Mouse (Mus musculus) left cerebral cortex, adult 2 months (tissue): ENCODE results near the gene Aldh18a1. TPM values are rescaled to one million over a fixed set of nuclear protein-coding genes. Genes with fewer than 3 reads are reported as not detected.

Experiments used
- DNase-seq, 2 experiments: peaks; one replicate each; pipeline ENCODE4 v3.0.0; 2021 to 2022; ENCODE audit warnings: low spot score in 2 of 2, mixed read lengths in 1 of 2; ENCODE audit errors: extremely low spot score in 1 of 2
- H3K27ac ChIP-seq: fragments of 200-600 bp; 2 replicates; pipeline ENCODE4 v1.8.1; 2022
- H3K4me3 ChIP-seq: fragments of 200-600 bp; 2 replicates; pipeline ENCODE4 v1.8.1; 2022
- CTCF ChIP-seq: fragments of 200-600 bp; IDR thresholded peaks from 2 replicates; pipeline ENCODE4 v1.8.1; 2022; ENCODE audit warnings: antibody characterized with exemption, mild to moderate bottlenecking, moderate library complexity
- intact Hi-C: fragments of 180-260 bp; cut with DNase I; formaldehyde crosslinking; loops from one replicate; pipeline ENCODE4 v1.15.1; 2025
- total RNA-seq, 2 experiments: library from RNA; stranded (reverse); gene quantifications; 2 replicates each; pipeline ENCODE4 v1.2.3; 2021

Gene Aldh18a1
- total RNA-seq, 2 experiments from 2014 or later, result 22.7 to 25.4 TPM

DNA sequence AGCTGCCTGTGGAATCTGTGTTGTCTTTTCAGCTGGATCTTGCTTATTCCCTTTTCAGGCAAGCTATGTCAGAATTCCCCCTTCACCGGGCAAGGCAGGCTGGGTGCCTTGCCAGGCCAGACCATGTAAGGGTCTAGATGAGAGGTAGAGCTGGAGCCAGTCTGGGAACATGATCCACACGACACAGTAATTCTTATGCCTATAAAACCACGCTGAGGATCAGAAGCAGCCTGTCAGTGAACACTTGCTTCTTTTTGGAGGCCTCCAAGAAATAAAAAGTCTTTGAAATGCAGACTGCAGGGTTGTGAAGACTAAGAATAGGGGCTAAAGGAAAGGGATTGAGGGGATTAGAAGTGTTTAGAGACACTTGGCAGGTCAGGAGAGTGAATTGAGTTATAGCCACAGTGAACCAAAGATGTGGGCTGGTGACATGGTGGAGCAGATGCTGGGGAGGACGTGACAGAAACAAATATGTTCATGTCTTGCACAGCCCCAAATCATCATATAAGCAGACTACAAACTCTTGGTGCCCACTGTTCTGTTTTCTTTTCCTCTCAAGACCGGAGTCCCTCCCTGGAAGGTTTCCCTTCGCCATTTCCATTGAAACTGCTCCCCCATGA is 38.6 kb downstream of the Aldh18a1 start:
- no peak overlapping the region for H3K27ac ChIP-seq
- DNase-seq, result no peak
- intact Hi-C loops, result loop anchor here (10.0 kb wide), 2 partner anchors 305 to 1565 kb away; no protein-coding TSS in a partner anchor
- TF ChIP-seq CTCF, result no peak
- H3K4me3 ChIP-seq, result no peak overlapping the region

- Histone ChIP-seq H3K4me3 (no peak overlapping the region), H3K27ac (no peak overlapping the region)
- TF ChIP-seq CTCF, result no peak
- intact Hi-C loops, result loop anchor here (10.0 kb wide), 2 partner anchors 304 to 1564 kb away; no protein-coding TSS in a partner anchor
- DNase-seq, result no peak
These were observed 39.3 kb downstream of the Aldh18a1 start for GRCm38 (mm10) chr19:40548796-40549515.

- intact Hi-C loops, result loop anchor here (10.0 kb wide), 2 partner anchors 304 to 1564 kb away; no protein-coding TSS in a partner anchor
- H3K4me3 ChIP-seq, result no peak overlapping the region
- H3K27ac ChIP-seq, result no peak overlapping the region
- no peak for TF ChIP-seq CTCF
- DNase-seq, result no peak
These were observed 39.9 kb downstream of the Aldh18a1 start for GRCm38 (mm10) chr19:40548386-40548785.

GRCm38 (mm10) chr19:40544856-40545255 is 43.4 kb downstream of the Aldh18a1 start:
- intact Hi-C loops, result loop anchor here (1.0 to 10.0 kb wide), 4 partner anchors 154 to 1560 kb away; no protein-coding TSS in a partner anchor
- Histone ChIP-seq H3K4me3 (no peak overlapping the region), H3K27ac (no peak overlapping the region)
- peak; percentile 62 to 65 for DNase-seq
- peak; percentile 90 for TF ChIP-seq CTCF

- no peak for DNase-seq
- no peak for TF ChIP-seq CTCF
- Histone ChIP-seq H3K4me3 (no peak overlapping the region), H3K27ac (no peak overlapping the region)
- intact Hi-C loops, result loop anchor here (10.0 kb wide), 2 partner anchors 298 to 1558 kb away; no protein-coding TSS in a partner anchor
These were observed 45.5 kb downstream of the Aldh18a1 start for GRCm38 (mm10) chr19:40542776-40543175.

DNA sequence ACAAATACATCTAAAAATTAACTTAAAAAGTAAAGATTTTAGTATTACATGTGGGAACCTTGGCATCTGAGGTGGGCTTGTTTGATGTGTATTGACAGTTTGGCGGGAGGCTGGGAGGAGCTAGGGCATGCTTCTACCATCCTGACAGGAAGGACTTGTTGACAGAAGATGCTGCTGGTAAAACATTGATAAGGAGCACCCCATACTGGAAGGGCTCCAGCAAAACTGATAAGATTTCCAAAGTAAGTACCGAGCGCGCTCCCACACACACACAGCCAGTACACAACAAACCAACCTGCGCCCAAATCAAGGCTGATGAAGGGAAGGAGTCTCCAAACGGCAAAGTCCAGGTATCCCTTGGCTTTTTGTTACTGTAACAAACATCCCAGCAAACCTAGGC is 51.7 kb downstream of the Aldh18a1 start:
- intact Hi-C loops, result no loop called here
- TF ChIP-seq CTCF, result no peak
- H3K4me3 ChIP-seq, result no peak overlapping the region
- no peak for DNase-seq
- H3K27ac ChIP-seq, result no peak overlapping the region

DNA sequence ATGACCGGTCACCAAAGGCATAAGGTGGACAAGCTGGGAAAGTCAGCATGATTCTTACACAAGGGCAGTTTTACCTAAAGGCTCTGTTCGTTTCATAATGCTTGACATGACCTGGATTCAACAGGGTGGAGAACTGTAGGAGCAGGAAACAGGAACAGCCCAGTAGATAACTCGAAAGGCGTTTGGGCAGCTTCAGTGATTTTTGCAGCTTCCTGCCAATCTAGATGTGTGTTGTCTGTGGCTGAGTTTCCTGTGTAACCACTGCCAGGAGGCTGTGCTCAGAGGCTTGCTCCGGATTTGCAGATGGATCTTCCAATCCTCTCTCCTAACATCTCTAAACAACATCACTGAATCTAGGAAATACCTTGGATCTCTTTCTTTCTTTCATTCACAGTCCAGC is 55.7 kb downstream of the Aldh18a1 start:
- no peak overlapping the region for H3K4me3 ChIP-seq
- DNase-seq, result no peak
- no peak for TF ChIP-seq CTCF
- H3K27ac ChIP-seq, result no peak overlapping the region
- intact Hi-C loops, result no loop called here

GRCm38 (mm10) chr19:40530323-40530722 is 57.9 kb downstream of the Aldh18a1 start:
- intact Hi-C loops, result no loop called here
- no peak overlapping the region for H3K4me3 ChIP-seq
- H3K27ac ChIP-seq, result no peak overlapping the region
- no peak for TF ChIP-seq CTCF
- DNase-seq, result no peak

GRCm38 (mm10) chr19:40528254-40528653 is 60.0 kb downstream of the Aldh18a1 start:
- intact Hi-C loops, result no loop called here
- Histone ChIP-seq H3K4me3 (no peak overlapping the region), H3K27ac (no peak overlapping the region)
- no peak for DNase-seq
- TF ChIP-seq CTCF, result no peak

DNA sequence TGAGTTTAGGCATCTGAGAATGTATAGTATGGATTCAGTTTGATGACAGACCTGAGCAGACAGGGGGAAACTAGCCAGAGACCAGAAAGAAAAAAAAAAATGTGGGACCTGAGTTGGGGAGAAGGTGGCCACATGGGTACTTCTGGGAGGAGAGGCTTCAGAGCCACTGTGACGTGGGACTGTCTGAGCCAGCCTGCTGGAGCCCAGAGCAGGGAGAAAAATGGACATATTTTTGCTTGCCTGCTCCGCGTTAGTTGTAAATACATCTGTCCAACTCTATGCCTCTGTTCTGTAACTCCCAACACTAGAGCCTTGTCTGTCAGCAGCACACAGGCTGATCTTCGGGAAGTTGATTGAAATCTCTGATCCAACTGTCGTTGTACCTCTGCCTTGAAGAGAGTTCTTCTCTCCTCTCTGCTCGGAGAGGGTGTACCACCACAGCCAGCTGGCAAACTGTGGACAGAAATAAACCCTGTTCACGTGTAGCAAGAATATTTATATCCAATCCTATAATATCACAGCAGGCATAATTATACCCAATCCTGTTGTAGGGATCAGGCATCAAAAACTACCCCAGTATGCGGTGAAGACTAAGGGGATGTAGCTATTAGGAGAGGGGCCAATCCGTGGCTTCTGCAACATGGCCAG is 61.8 kb downstream of the Aldh18a1 start:
- no peak overlapping the region for H3K4me3 ChIP-seq
- intact Hi-C loops, result no loop called here
- DNase-seq, result no peak
- no peak for TF ChIP-seq CTCF
- no peak overlapping the region; the same call in 1 of the 2 replicates for H3K27ac ChIP-seq

GRCm38 (mm10) chr19:40523431-40524005 is 64.7 kb downstream of the Aldh18a1 start:
- intact Hi-C loops, result no loop called here
- TF ChIP-seq CTCF, result no peak
- no peak for DNase-seq
- H3K27ac ChIP-seq, result no peak overlapping the region
- no peak overlapping the region for H3K4me3 ChIP-seq

- no peak for TF ChIP-seq CTCF
- H3K27ac ChIP-seq, result no peak overlapping the region
- DNase-seq, result no peak
- intact Hi-C loops, result no loop called here
- H3K4me3 ChIP-seq, result no peak overlapping the region
These were observed 67.9 kb downstream of the Aldh18a1 start for GRCm38 (mm10) chr19:40520403-40520802.
